Mouse (Mus musculus) liver, adult 2 months (tissue): ENCODE data around the gene Fnbp1. TPM values are rescaled to one million over a fixed set of nuclear protein-coding genes. Genes with fewer than 3 reads are reported as not detected.

Source experiments
- DNase-seq: peaks from one replicate; pipeline ENCODE4 v3.0.0-alpha.2; 2011; ENCODE audit warnings: low read depth, low spot score; ENCODE audit errors: extremely low read depth
- H3K27ac ChIP-seq: fragments of 200-500 bp; replicated peaks from 2 replicates; pipeline ENCODE4 v1.5.1; 2012; ENCODE audit warnings: low read depth, mild to moderate bottlenecking, control low read depth, inconsistent platforms, low read length; ENCODE audit not compliant: insufficient read depth
- H3K27me3 ChIP-seq: fragments of 200-500 bp; 2 replicates; pipeline ENCODE4 v1.6.1; 2012; ENCODE audit warnings: mild to moderate bottlenecking, moderate library complexity, low read length, inconsistent platforms; ENCODE audit not compliant: control insufficient read depth, insufficient read depth
- H3K36me3 ChIP-seq: fragments of 200-500 bp; 2 replicates; pipeline ENCODE4 v1.6.1; 2012; ENCODE audit warnings: low read length, inconsistent platforms; ENCODE audit not compliant: control insufficient read depth, insufficient read depth
- H3K4me1 ChIP-seq: fragments of 200-500 bp; 2 replicates; pipeline ENCODE4 v1.6.1; 2011; ENCODE audit warnings: low read length; ENCODE audit not compliant: control insufficient read depth, insufficient read depth
- H3K4me3 ChIP-seq: fragments of 200-500 bp; 2 replicates; pipeline ENCODE4 v1.5.1; 2011; ENCODE audit warnings: low read depth, mild to moderate bottlenecking, control low read depth, low read length, moderate library complexity; ENCODE audit not compliant: insufficient read depth
- H3K79me2 ChIP-seq: fragments of 200-500 bp; 2 replicates; pipeline ENCODE4 v1.6.1; 2012; ENCODE audit warnings: inconsistent platforms, mild to moderate bottlenecking, low read length, moderate library complexity; ENCODE audit not compliant: control insufficient read depth, insufficient read depth
- H3K9ac ChIP-seq: fragments of 200-500 bp; 2 replicates; pipeline ENCODE4 v1.6.1; 2012; ENCODE audit warnings: low read depth, mild to moderate bottlenecking, control low read depth, inconsistent platforms, low read length
- CTCF ChIP-seq: fragments of 200-500 bp; IDR thresholded peaks from 2 replicates; pipeline ENCODE4 v1.5.1; 2011; ENCODE audit warnings: low read depth, low read length, control low read depth
- POLR2A ChIP-seq: fragments of 200-500 bp; IDR thresholded peaks from 2 replicates; pipeline ENCODE4 v1.6.1; 2011; ENCODE audit warnings: low read length, control low read depth; ENCODE audit not compliant: insufficient read depth; ENCODE audit errors: extremely low read depth
- WGBS: fragments of 180-500 bp; shearing (Covaris S2); methylation state at CpG from one replicate; pipeline ENCODE4 v1.1.7; 2018; 5-methylcytosine and 5-hydroxymethylcytosine counted together
- polyA plus RNA-seq: library from polyadenylated mRNA; depleted of rRNA; stranded (reverse); fragments of >200 nt; gene quantifications from 2 replicates; pipeline ENCODE4 v1.2.3, GENCODE M21; 2012
- total RNA-seq: library from RNA; depleted of rRNA; stranded (reverse); fragments of >200 nt; gene quantifications from 2 replicates; pipeline ENCODE4 v1.2.3, GENCODE M21; 2014

Gene Fnbp1
- total and polyA plus RNA-seq, 2 experiments: 5.2 to 8.6 TPM

GRCm38 (mm10) chr2:31057549-31058177 is 84.1 kb downstream of the Fnbp1 start:
- Histone ChIP-seq H3K79me2 (no peaks in the 10 kb centered on the region), H3K9ac (no peak overlapping the region), H3K27me3 (no peaks in the 10 kb centered on the region), H3K4me3 (no peak overlapping the region), H3K4me1 (no peaks in the 10 kb centered on the region), H3K36me3 (peaks cover 23% of the 10 kb centered on the region), H3K27ac (no peak overlapping the region)
- WGBS: 73% methylated on average over 6 of the region's 6 CpGs
- TF ChIP-seq POLR2A (no peak), CTCF (no peak)
- no peak for DNase-seq

- WGBS: 98% methylated on average over 3 of the region's 3 CpGs
- no peak for DNase-seq
- Histone ChIP-seq H3K79me2 (no peaks in the 10 kb centered on the region), H3K27ac (no peak overlapping the region), H3K27me3 (no peaks in the 10 kb centered on the region), H3K4me1 (no peaks in the 10 kb centered on the region), H3K4me3 (no peak overlapping the region), H3K36me3 (peaks cover 23% of the 10 kb centered on the region), H3K9ac (no peak overlapping the region)
- TF ChIP-seq POLR2A (no peak), CTCF (peak; percentile 12; the same call in 1 of the 2 replicates)
Observed at GRCm38 (mm10) chr2:31056070-31056469, 85.7 kb downstream of the Fnbp1 start.

GRCm38 (mm10) chr2:31053851-31054340 is 87.9 kb downstream of the Fnbp1 start:
- no peak overlapping the region for H3K27ac ChIP-seq
- no peaks in the 10 kb centered on the region for H3K79me2 ChIP-seq
- no peak for TF ChIP-seq CTCF
- TF ChIP-seq POLR2A: no peak
- peaks cover 23% of the 10 kb centered on the region for H3K36me3 ChIP-seq
- no peaks in the 10 kb centered on the region for H3K4me1 ChIP-seq
- no peak overlapping the region for H3K9ac ChIP-seq
- H3K4me3 ChIP-seq: no peak overlapping the region
- H3K27me3 ChIP-seq: no peaks in the 10 kb centered on the region
- WGBS: 85% methylated on average over 11 of the region's 11 CpGs
- no peak for DNase-seq

- no peak overlapping the region for H3K27ac ChIP-seq
- no peak overlapping the region for H3K4me3 ChIP-seq
- no peak for TF ChIP-seq CTCF
- TF ChIP-seq POLR2A: no peak
- no peak overlapping the region for H3K9ac ChIP-seq
- WGBS: 94% methylated on average over 13 of the region's 13 CpGs
- no peaks in the 10 kb centered on the region for H3K4me1 ChIP-seq
- no peaks in the 10 kb centered on the region for H3K79me2 ChIP-seq
- peaks cover 20% of the 10 kb centered on the region for H3K36me3 ChIP-seq
- H3K27me3 ChIP-seq: no peaks in the 10 kb centered on the region
- DNase-seq: no peak
Observed at GRCm38 (mm10) chr2:31053426-31053825, 88.4 kb downstream of the Fnbp1 start.

- peak; percentile 44 for DNase-seq
- no peak overlapping the region for H3K4me3 ChIP-seq
- TF ChIP-seq CTCF (no peak), POLR2A (no peak)
- no peaks in the 10 kb centered on the region for H3K27me3 ChIP-seq
- H3K27ac ChIP-seq: no peak overlapping the region
- no peak overlapping the region for H3K9ac ChIP-seq
- H3K79me2 ChIP-seq: no peaks in the 10 kb centered on the region
- no peaks in the 10 kb centered on the region for H3K4me1 ChIP-seq
- peaks cover 17% of the 10 kb centered on the region for H3K36me3 ChIP-seq
- 86% methylated on average over 10 of the region's 10 CpGs for WGBS
Observed at GRCm38 (mm10) chr2:31052441-31052840, 89.4 kb downstream of the Fnbp1 start.

GRCm38 (mm10) chr2:31048037-31048436 is 93.8 kb downstream of the Fnbp1 start:
- no peaks in the 10 kb centered on the region for H3K4me1 ChIP-seq
- H3K4me3 ChIP-seq: no peak overlapping the region
- no peak overlapping the region for H3K27ac ChIP-seq
- WGBS: 93% methylated on average over 6 of the region's 6 CpGs
- DNase-seq: no peak
- no peak overlapping the region for H3K9ac ChIP-seq
- H3K79me2 ChIP-seq: no peaks in the 10 kb centered on the region
- H3K27me3 ChIP-seq: no peaks in the 10 kb centered on the region
- no peaks in the 10 kb centered on the region; the same call in 1 of the 2 replicates for H3K36me3 ChIP-seq
- TF ChIP-seq CTCF (no peak), POLR2A (no peak)
